Mouse (Mus musculus): ENCODE data around the gene Plcd3. TPM values are rescaled to one million over a fixed set of nuclear protein-coding genes. Genes with fewer than 3 reads are reported as not detected.

Gene Plcd3
- polyA plus RNA-seq, 1 experiment from 2014 or later, result 4.4 TPM

DNA sequence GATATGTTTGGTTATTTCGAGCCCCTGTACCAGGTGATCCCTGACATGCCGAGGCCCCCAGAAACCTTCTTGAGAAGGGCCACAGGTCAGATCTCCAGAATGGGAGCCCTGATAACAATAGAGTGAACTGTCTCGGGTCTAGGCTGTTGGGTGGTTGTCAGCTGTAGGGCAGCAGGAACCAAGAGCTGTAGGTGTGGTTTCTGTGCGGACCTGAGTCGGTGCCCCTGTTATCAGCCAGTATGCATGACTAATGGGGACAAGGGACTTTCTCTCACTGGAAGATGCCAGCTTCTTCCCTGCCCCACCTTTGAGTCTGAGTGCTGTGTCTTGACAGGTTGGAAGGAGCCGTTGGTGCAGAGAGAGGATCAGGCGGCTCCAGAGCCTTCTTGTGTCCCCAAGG is 3.0 kb upstream of the Plcd3 start:
- H3K4me1 ChIP-seq (replicated peaks), result peaks cover 26% of the 10 kb centered on the region
- no peak overlapping the region for H3K4me2 ChIP-seq
- H3K9me3 ChIP-seq, result no peaks in the 10 kb centered on the region
- ATAC-seq (ENCODE audit: low FRiP score, low read depth), result no peak
- WGBS, result 86% methylated on average over 7 of the region's 7 CpGs
- H3K4me3 ChIP-seq, result no peak overlapping the region
- no peaks in the 10 kb centered on the region for H3K36me3 ChIP-seq
- H3K9ac ChIP-seq, result no peak overlapping the region
- H3K27ac ChIP-seq (replicated peaks), result no peak overlapping the region
- peaks cover 17% of the 10 kb centered on the region for H3K27me3 ChIP-seq

DNA sequence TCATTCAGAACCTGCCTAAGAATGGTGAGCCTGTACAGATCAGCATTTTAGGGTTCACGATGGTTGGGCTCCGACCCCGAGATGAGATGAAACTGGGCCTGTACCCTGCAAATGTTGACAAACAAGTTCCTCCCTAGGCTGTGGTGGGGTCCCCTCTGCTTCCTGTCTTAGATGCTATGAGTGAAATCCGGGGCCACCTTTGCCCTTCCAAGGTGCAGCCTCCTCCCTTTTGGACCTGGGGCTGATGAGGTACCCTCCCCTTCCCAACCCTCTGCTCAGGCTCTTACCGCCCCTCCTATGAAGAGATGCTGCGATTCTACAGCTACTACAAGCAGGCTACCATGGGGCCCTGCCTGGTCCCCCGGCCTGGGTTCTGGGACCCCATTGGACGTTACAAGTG is 2.2 kb upstream of the Plcd3 start:
- H3K4me1 ChIP-seq (replicated peaks), result peaks cover 26% of the 10 kb centered on the region
- no peak overlapping the region for H3K27ac ChIP-seq (replicated peaks)
- WGBS, result 57% methylated on average over 8 of the region's 8 CpGs
- no peak overlapping the region for H3K4me3 ChIP-seq
- no peak for ATAC-seq (ENCODE audit: low FRiP score, low read depth)
- H3K9me3 ChIP-seq, result no peaks in the 10 kb centered on the region
- H3K27me3 ChIP-seq, result peaks cover 24% of the 10 kb centered on the region
- peak overlapping the region; percentile 89 for H3K4me2 ChIP-seq
- no peaks in the 10 kb centered on the region for H3K36me3 ChIP-seq
- H3K9ac ChIP-seq, result no peak overlapping the region

DNA sequence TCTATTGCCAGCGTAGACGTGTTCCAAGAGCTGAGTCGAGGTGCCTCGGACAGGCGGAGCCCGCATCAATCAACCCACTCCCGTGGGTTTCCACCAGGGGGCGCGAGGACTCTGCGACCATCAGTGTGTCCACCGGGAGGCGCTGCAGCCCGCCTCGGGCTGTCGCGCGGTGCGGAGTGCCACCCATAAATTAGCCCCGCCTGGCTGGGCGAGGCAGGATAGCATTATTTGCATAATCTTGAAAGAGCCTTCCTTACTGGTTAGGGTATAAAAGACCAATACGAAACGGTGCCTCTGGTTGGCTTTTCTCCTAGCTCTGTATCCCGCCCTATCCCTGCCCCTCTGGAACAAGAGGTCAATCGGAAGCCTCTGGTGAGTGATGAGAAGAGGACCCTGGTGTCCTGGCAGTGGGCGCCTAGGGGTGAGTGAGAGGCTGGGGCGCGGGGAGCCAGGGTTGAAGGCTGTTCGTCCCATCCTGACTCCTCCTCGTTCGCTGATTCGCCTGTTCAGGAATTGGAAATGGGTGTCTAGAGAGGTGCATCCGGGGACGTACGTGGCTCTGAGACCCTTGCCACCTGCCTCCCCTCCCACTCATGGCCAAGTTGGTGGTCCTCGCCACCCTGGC is 1.4 kb upstream of the Plcd3 start:
- H3K27me3 ChIP-seq, result peaks cover 28% of the 10 kb centered on the region
- H3K4me2 ChIP-seq, result peak overlapping the region; percentile 89
- no peaks in the 10 kb centered on the region for H3K9me3 ChIP-seq
- H3K4me1 ChIP-seq (replicated peaks), result peaks cover 26% of the 10 kb centered on the region
- H3K9ac ChIP-seq, result peak overlapping the region; percentile 44
- peak; percentile 86 for ATAC-seq (ENCODE audit: low FRiP score, low read depth)
- peak overlapping the region; percentile 55 for H3K4me3 ChIP-seq
- WGBS, result 2% methylated on average over 35 of the region's 35 CpGs
- no peaks in the 10 kb centered on the region for H3K36me3 ChIP-seq
- H3K27ac ChIP-seq (replicated peaks), result no peak overlapping the region

DNA sequence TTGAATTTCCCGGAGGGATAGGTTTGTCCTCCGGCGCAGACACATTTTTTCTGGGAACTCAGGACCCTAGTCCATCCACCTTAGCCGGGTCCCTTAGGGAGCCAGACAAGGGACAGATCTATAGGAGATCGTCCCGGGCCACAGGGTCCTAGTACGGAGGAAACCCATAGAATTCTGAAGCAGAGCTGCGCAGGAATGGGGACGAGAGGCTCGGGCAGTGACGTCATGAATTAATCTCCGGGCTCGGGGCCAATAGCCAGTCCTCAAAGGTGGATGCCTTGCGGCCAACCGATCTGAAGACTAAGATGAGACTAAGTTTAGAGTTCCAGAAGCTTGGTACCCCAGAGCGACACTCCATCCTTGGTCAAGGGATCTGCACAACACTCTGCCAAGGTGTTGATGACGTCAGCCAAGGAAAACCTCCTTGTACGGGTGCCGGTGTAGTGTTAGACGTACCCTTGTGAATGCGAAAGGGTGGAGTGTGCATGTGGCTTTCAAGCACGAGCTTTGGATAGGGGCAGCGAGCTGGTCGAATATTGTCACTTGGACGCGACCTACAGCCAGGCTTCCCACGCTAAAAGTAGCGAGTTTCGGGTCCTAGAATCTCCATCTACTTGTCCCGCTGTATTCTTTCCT is 526 bp upstream of the Plcd3 start:
- Histone ChIP-seq H3K9ac (peak overlapping the region; percentile 44), H3K4me1 (replicated peaks) (peaks cover 30% of the 10 kb centered on the region), H3K4me3 (peak overlapping the region; percentile 55), H3K27ac (replicated peaks) (0 out of 2 replicates have a peak overlapping the region, but pooled peaks have one; percentile 4), H3K9me3 (no peaks in the 10 kb centered on the region), H3K4me2 (peak overlapping the region; percentile 89), H3K36me3 (no peaks in the 10 kb centered on the region), H3K27me3 (peaks cover 28% of the 10 kb centered on the region)
- ATAC-seq (ENCODE audit: low FRiP score, low read depth), result 0 out of 2 replicates have a peak, but pooled peaks have one; percentile 31
- 2% methylated on average over 30 of the region's 30 CpGs for WGBS

DNA sequence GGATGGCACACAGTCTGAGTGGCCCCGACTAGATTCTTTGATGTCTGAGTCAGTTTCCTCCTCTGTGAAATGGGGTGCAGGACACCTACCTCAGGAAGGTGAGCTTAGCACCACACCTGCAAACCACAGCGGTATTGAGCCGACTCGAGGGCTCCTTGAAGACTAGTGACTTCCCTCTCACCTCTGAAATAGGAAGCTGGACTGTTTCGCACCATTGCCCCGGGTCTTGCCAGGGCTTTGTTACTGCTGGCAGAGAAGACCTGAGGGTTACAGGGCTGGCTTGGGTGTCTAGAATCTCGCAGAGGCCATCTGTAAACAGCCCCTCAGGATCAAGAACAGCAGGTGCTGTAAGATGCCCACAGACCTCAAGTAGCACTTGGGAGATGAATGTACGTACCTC is 1.1 kb downstream of the Plcd3 start:
- Histone ChIP-seq H3K27ac (replicated peaks) (no peak overlapping the region), H3K36me3 (no peaks in the 10 kb centered on the region), H3K9me3 (no peaks in the 10 kb centered on the region), H3K4me3 (no peak overlapping the region; the same call in 1 of the 2 replicates), H3K4me2 (no peak overlapping the region), H3K27me3 (peaks cover 28% of the 10 kb centered on the region), H3K4me1 (replicated peaks) (peaks cover 30% of the 10 kb centered on the region), H3K9ac (no peak overlapping the region)
- WGBS, result 76% methylated on average over 8 of the region's 8 CpGs
- no peak for ATAC-seq (ENCODE audit: low FRiP score, low read depth)

DNA sequence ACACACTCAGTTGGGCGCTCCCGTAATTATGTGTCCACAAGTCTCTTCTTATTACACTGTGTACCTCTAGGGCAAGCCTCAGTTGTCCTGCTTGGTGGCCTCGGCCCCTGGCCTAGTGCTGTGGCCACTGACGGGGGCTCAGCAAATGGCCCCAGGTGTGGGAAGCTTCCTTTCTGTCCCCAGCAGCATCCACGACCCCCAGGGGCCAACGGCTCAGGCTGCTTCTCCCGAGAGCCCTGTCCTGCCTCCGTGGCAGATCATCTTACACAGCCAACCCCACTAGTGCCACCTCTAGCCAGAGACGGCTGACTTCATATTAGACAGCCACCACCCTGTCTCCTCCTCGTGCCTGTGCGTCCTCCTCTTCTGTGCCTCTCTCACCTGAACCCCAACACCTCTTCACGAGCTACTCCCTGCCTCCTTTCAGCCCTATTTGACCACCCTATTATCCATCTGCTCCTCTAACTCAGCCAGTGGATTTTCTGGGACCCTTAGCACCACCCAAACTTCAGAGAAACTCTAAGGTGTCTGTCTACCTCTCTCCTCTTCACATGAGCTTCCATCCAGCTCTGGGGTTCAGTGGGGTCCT is 2.0 kb downstream of the Plcd3 start:
- peaks cover 28% of the 10 kb centered on the region for H3K27me3 ChIP-seq
- no peak overlapping the region for H3K9ac ChIP-seq
- no peak overlapping the region for H3K27ac ChIP-seq (replicated peaks)
- no peaks in the 10 kb centered on the region for H3K36me3 ChIP-seq
- H3K4me1 ChIP-seq (replicated peaks), result peaks cover 30% of the 10 kb centered on the region
- no peak overlapping the region for H3K4me2 ChIP-seq
- no peak overlapping the region for H3K4me3 ChIP-seq
- no peak for ATAC-seq (ENCODE audit: low FRiP score, low read depth)
- 57% methylated on average over 12 of the region's 12 CpGs for WGBS
- H3K9me3 ChIP-seq, result no peaks in the 10 kb centered on the region

DNA sequence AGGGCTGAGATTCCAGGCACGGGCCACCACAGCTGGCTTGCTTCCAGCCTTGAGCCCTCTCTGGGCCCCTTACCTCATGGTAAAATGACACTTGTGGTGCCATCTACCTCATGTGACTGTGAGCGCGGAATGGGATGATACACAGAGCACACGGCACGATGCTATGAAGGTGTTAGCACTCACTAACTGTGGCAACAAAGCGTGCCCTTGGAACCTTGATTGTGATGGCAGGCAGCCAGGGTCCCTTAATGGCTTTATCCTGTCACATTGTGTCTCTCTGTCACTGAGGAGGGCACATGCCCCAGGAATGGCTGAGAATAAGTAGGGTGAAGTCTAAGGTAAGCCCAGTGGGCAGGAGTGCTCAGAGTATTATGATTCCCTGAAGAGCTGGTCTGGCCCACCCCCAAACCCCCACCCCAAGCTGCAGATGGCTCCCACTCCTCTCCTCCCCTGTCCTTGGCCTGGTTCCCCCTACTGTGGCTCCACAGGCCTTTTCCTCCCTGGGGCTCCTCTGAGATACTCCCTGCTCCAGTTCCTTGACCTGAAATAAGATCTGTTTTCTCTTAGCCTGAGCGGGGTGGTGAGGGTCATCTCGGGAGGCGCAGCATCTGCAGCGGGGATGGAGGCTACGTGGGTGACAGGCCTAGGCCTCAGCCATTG is 2.8 kb downstream of the Plcd3 start:
- no peak for ATAC-seq (ENCODE audit: low FRiP score, low read depth)
- Histone ChIP-seq H3K27me3 (peaks cover 28% of the 10 kb centered on the region), H3K4me1 (replicated peaks) (peaks cover 30% of the 10 kb centered on the region), H3K36me3 (no peaks in the 10 kb centered on the region), H3K9me3 (no peaks in the 10 kb centered on the region), H3K27ac (replicated peaks) (no peak overlapping the region), H3K9ac (no peak overlapping the region), H3K4me3 (no peak overlapping the region), H3K4me2 (no peak overlapping the region)
- WGBS, result 62% methylated on average over 11 of the region's 11 CpGs

DNA sequence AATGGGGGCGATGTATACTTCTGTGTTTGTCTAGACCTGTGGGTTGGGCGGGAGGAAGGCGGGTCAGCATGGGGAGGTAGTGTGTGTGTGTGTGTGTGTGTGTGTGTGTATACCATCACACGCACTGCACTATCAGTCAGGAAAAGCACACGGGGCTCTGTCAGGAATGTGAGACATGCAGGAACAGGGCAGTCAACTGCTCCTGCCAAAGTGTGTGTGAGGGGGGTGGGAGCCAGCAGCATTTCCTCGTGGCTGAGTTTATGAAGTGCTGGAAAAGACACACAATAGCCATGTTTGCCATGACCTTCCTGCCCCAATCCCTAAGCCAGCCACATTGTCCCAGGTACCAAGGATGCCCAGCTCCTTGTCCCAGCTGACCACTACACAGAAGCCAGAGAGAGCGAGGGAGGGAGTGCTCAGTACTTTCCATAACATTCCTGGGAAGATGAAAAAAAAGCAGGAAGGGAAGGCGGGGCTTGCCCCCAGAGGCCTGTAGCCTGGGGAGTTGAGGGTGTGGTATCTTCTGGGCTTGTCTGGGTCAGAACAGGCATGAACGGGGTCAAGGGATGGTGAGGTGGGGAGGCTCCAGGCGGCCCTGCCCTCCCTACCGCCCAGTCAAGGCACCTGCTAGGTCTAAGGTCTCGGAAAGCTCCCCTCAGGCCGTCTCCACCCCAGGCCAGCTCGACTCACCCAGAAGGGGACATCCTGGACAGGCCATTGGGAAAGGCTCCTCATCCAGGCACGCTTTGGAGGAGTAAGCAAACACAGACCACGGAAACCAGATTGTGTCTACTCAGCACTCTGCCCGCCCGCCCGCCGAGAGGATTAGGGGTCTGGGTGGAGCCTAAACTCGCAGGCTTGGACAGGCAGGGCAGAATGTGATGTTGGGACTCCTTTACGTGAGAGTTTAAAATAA is 4.2 kb downstream of the Plcd3 start:
- no peak overlapping the region for H3K27ac ChIP-seq (replicated peaks)
- H3K36me3 ChIP-seq, result no peaks in the 10 kb centered on the region
- WGBS, result 35% methylated on average over 22 of the region's 22 CpGs
- no peak overlapping the region for H3K4me3 ChIP-seq
- peaks cover 28% of the 10 kb centered on the region for H3K27me3 ChIP-seq
- H3K9me3 ChIP-seq, result no peaks in the 10 kb centered on the region
- H3K9ac ChIP-seq, result no peak overlapping the region
- peaks cover 18% of the 10 kb centered on the region for H3K4me1 ChIP-seq (replicated peaks)
- 0 out of 2 replicates have a peak overlapping the region, but pooled peaks have one; percentile 13 for H3K4me2 ChIP-seq
- ATAC-seq (ENCODE audit: low FRiP score, low read depth), result no peak

DNA sequence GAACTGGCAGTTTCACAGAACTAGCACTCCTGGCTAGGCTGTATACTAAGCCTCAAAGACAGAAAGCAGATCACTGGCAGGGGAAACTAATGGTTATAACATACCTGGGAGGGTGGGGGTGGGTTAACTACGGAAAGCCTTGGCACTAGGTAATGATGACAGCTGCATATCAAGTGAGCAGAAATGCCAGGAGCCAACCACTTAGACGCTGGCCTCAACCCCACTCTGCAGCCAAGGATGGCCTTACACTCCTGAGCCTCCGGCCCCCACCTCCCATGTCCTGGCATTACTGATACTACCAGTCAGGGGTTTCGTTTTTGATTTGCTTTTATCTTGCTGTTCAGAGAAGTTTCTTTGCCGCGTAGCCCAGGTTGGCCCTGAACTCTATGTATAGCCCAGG is 5.7 kb downstream of the Plcd3 start:
- no peak overlapping the region for H3K27ac ChIP-seq (replicated peaks)
- no peaks in the 10 kb centered on the region for H3K9me3 ChIP-seq
- H3K27me3 ChIP-seq, result peaks cover 21% of the 10 kb centered on the region
- H3K36me3 ChIP-seq, result no peaks in the 10 kb centered on the region
- peaks cover 4% of the 10 kb centered on the region; the same call in 1 of the 2 replicates for H3K4me1 ChIP-seq (replicated peaks)
- no peak overlapping the region for H3K4me3 ChIP-seq
- H3K9ac ChIP-seq, result no peak overlapping the region
- H3K4me2 ChIP-seq, result no peak overlapping the region
- no peak for ATAC-seq (ENCODE audit: low FRiP score, low read depth)
- 89% methylated on average over 6 of the region's 6 CpGs for WGBS

DNA sequence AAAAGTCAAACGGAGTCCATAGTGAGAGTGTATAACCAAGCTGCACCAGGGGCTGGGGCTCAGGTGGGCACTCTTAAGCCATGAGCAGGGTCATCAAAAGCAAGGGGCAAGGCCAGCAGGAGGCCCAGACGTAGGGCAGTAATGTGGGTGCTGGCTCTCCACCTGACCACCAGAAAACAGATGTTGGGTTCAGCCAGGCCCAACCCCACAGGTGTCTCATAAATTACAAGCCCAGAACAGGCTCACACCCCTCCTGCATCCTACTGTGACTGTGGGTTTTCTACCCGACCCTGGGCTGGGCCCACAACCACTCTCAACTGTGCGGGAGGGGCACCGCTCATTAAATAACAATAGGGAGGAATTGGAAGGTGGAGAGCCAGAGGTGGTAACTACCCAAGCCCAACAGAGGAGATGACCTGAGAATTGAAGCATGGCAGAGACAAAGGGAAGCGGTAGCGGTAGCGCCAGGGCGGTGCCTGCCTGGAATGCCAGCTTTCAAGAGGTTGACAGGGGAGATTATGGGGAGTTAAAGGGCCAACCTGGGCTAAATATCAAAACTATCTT is 6.3 kb downstream of the Plcd3 start:
- Histone ChIP-seq H3K4me3 (no peak overlapping the region), H3K9me3 (no peaks in the 10 kb centered on the region), H3K27me3 (peaks cover 15% of the 10 kb centered on the region), H3K4me2 (no peak overlapping the region), H3K9ac (no peak overlapping the region), H3K4me1 (replicated peaks) (0 out of 2 replicates have a peak, but pooled peaks cover 4% of the 10 kb centered on the region), H3K27ac (replicated peaks) (no peak overlapping the region), H3K36me3 (no peaks in the 10 kb centered on the region)
- WGBS, result 56% methylated on average over 9 of the region's 9 CpGs
- ATAC-seq (ENCODE audit: low FRiP score, low read depth), result no peak

Measured in hindbrain, embryonic 15.5 days (tissue).